Mouse (Mus musculus) MEL (cell line): Measurements from ENCODE around the gene Slc35b2.
A peak's percentile ranks its signal among the peaks of the same experiment; 100 is the strongest.

ENCODE experiments used
- CHD1 ChIP-seq: IDR thresholded peaks from 2 replicates; pipeline ENCODE4 v1.6.1; 2012; ENCODE audit warnings: low read depth, mild to moderate bottlenecking, inconsistent platforms, low read length, improper control_type of control experiment
- CTCF ChIP-seq, 3 experiments: IDR thresholded peaks in 2 of 3; conservative IDR thresholded peaks in 1 of 3; 2 replicates each; pipeline ENCODE4 v1.5.1; 2011 to 2012; ENCODE audit warnings: low read length in 3 of 3, low read depth in 2 of 3, mild to moderate bottlenecking in 2 of 3, improper control_type of control experiment in 1 of 3, inconsistent platforms in 1 of 3, mixed read lengths in 1 of 3, moderate library complexity in 1 of 3; ENCODE audit not compliant: control insufficient read depth in 1 of 3, insufficient read depth in 1 of 3, poor library complexity in 1 of 3, severe bottlenecking in 1 of 3
- EP300 ChIP-seq, 2 experiments: IDR thresholded peaks; 2 replicates each; pipeline ENCODE4 v1.6.1; 2011; ENCODE audit warnings: improper control_type of control experiment in 2 of 2, low read length in 2 of 2, low read depth in 1 of 2, mild to moderate bottlenecking in 1 of 2
- HCFC1 ChIP-seq: IDR thresholded peaks from 2 replicates; pipeline ENCODE4 v1.6.1; 2012; ENCODE audit warnings: low read depth, mild to moderate bottlenecking, inconsistent platforms, low read length, improper control_type of control experiment, moderate library complexity
- MEF2A ChIP-seq: IDR thresholded peaks from 2 replicates; pipeline ENCODE4 v1.6.1; 2014; ENCODE audit warnings: low read depth, mild to moderate bottlenecking, inconsistent platforms, low read length, improper control_type of control experiment; ENCODE audit not compliant: poor library complexity, insufficient replicate concordance, severe bottlenecking; ENCODE audit errors: extremely low read depth
- POLR2A ChIP-seq, 2 experiments: IDR thresholded peaks; 2 replicates each; pipeline ENCODE4 v1.6.1; 2011 to 2012; ENCODE audit warnings: low read length in 2 of 2, mild to moderate bottlenecking in 2 of 2, control low read depth in 1 of 2, improper control_type of control experiment in 1 of 2, low read depth in 1 of 2, moderate library complexity in 1 of 2; ENCODE audit not compliant: control insufficient read depth in 1 of 2, insufficient read depth in 1 of 2, poor library complexity in 1 of 2
- POLR2AphosphoS2 ChIP-seq: IDR thresholded peaks from 2 replicates; pipeline ENCODE4 v1.6.1; 2011; ENCODE audit warnings: low read length, improper control_type of control experiment
- POLR2AphosphoS5 ChIP-seq: IDR thresholded peaks from 2 replicates; pipeline ENCODE4 v1.6.1; 2012; ENCODE audit warnings: low read depth, borderline replicate concordance, mild to moderate bottlenecking, inconsistent platforms, low read length, moderate library complexity, mixed read lengths
- TAL1 ChIP-seq: IDR thresholded peaks from 2 replicates; pipeline ENCODE4 v1.6.1; 2012; ENCODE audit warnings: mild to moderate bottlenecking, inconsistent platforms, low read length, moderate library complexity, mixed read lengths
- USF1 ChIP-seq: IDR thresholded peaks from 2 replicates; pipeline ENCODE4 v1.6.1; 2014; ENCODE audit warnings: low read depth, mild to moderate bottlenecking, inconsistent platforms, low read length, improper control_type of control experiment, moderate library complexity
- ZKSCAN1 ChIP-seq: IDR thresholded peaks from 2 replicates; pipeline ENCODE4 v1.6.1; 2012; ENCODE audit warnings: low read depth, mild to moderate bottlenecking, inconsistent platforms, low read length, improper control_type of control experiment, moderate library complexity

- TF ChIP-seq CTCF (IDR thresholded peaks at IDR 0.05 in 2 of 3, conservative IDR thresholded peaks at IDR 0.05 in 1 of 3; ENCODE audit: control insufficient read depth in 1 of 3, insufficient read depth in 1 of 3, low read depth in 2 of 3, low read length in 3 of 3, poor library complexity in 1 of 3, severe bottlenecking in 1 of 3) (no peak), EP300 (IDR thresholded peaks at IDR 0.05; ENCODE audit: low read depth in 1 of 2, low read length in 2 of 2) (peak in 1 of 2 experiments; percentile 31; a peak in 1 of 4 replicates), POLR2AphosphoS2 (no peak), POLR2A (IDR thresholded peaks at IDR 0.05; ENCODE audit: control insufficient read depth in 1 of 2, insufficient read depth in 1 of 2, low read depth in 1 of 2, low read length in 2 of 2, poor library complexity in 1 of 2) (no peak), TAL1 (no peak), MEF2A (no peak), USF1 (no peak), HCFC1 (no peak), ZKSCAN1 (no peak), CHD1 (no peak), POLR2AphosphoS5 (no peak)
Measured at GRCm38 (mm10) chr17:45580958-45581477, 17.3 kb downstream of the Slc35b2 start.
